Mouse (Mus musculus) embryonic facial prominence, embryonic 13.5 days (tissue): Measurements from ENCODE around the gene Gm19684. TPM values are rescaled to one million over a fixed set of nuclear protein-coding genes. Genes with fewer than 3 reads are reported as not detected.

Experiments
- polyA plus RNA-seq: library from polyadenylated mRNA; unstranded; fragments of >200 nt; fragmentation: Nextera tagmentation; extraction: Ambion mirVana; gene quantifications from 2 replicates; pipeline ENCODE4 v1.2.1, GENCODE M21; 2015

Gm19684 gene
- polyA plus RNA-seq, 1 experiment from 2014 or later: not detected

Other genes with a start within 250 kb of the Gm19684 start
- 40.9 and 53.5 TPM in 2 replicates for gene Dhx16, start 241.9 kb upstream of the Gm19684 start, polyA plus RNA-seq
- 24.7 and 30.1 TPM in 2 replicates for gene 2310061I04Rik, start 224.2 kb upstream of the Gm19684 start, polyA plus RNA-seq
- gene Atat1, start 211.6 kb upstream of the Gm19684 start, polyA plus RNA-seq: 136 and 151 TPM in 2 replicates
- 60.2 and 69.9 TPM in 2 replicates for gene Mrps18b, start 205.3 kb upstream of the Gm19684 start, polyA plus RNA-seq
- gene Ppp1r10, start 205.2 kb upstream of the Gm19684 start, polyA plus RNA-seq: 40.1 and 44.3 TPM in 2 replicates
- 109 and 110 TPM in 2 replicates for gene Abcf1, start 151.9 kb upstream of the Gm19684 start, polyA plus RNA-seq
- gene Gnl1, start 141.8 kb upstream of the Gm19684 start, polyA plus RNA-seq: 56.3 and 64.8 TPM in 2 replicates
- gene Prr3, start 141.4 kb upstream of the Gm19684 start, polyA plus RNA-seq: 44.4 and 56.9 TPM in 2 replicates
- 3.9 and 4.3 TPM in 2 replicates for gene H2-T24, start 101.1 kb upstream of the Gm19684 start, polyA plus RNA-seq
- gene H2-T23, start 88.8 kb upstream of the Gm19684 start, polyA plus RNA-seq: 18.8 and 21.6 TPM in 2 replicates
- gene H2-T22, start 78.9 kb upstream of the Gm19684 start, polyA plus RNA-seq: 20.1 and 21.0 TPM in 2 replicates
- gene Gm6034, start 78.7 kb upstream of the Gm19684 start, polyA plus RNA-seq: not detected in 2 replicates
- not detected in 2 replicates for gene Gm11127, start 63.3 kb upstream of the Gm19684 start, polyA plus RNA-seq
- gene Gm7030, start 7.7 kb downstream of the Gm19684 start, polyA plus RNA-seq: not detected in 2 replicates
- 0.26 TPM in 1 of 2 replicates, not detected in the other for gene Gm8909, start 46.9 kb downstream of the Gm19684 start, polyA plus RNA-seq
- 0.80 TPM in 1 of 2 replicates, not detected in the other for gene H2-T3, start 68.6 kb downstream of the Gm19684 start, polyA plus RNA-seq
- 92.3 and 118 TPM in 2 replicates for gene Rpp21, start 136.4 kb downstream of the Gm19684 start, polyA plus RNA-seq
- gene Trim39, start 150.6 kb downstream of the Gm19684 start, polyA plus RNA-seq: 22.4 and 25.4 TPM in 2 replicates
- gene H2-M10.2, start 164.8 kb downstream of the Gm19684 start, polyA plus RNA-seq: 0.23 TPM in 1 of 2 replicates, not detected in the other
- not detected in 2 replicates for gene H2-M10.1, start 204.5 kb downstream of the Gm19684 start, polyA plus RNA-seq
- not detected in 2 replicates for gene H2-M10.3, start 246.7 kb downstream of the Gm19684 start, polyA plus RNA-seq